In the genomic region with DNA sequence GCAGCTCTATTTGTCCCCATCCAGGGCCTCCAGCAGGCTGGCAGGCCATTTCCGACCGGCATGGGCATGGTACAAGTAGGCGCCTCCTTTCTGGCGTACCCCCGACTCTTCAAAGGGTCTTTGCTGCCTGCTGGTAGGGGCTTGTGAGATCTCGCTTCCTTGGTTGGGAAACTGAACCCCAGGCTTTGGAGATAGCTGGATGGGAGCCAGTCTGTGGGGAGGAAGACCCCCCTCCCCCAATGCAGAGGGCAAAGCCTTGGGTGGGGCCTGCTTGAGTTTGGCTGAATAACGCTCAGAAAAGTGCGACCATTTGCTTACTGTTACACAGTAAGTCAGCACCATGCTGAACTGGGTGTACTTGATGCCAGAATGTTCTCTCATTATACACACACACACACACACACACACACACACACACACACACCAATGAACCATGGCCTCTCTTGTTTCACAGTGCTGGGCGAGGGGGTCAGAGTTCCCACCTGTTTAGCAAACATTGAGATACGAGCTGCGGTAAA, we compare ENCODE assay signal across 8 mouse cellular contexts. TPM values are rescaled to one million over a fixed set of nuclear protein-coding genes. Genes with fewer than 3 reads are reported as not detected.
DNase-seq lines count a peak whose midpoint lies in the region; ATAC-seq and TF ChIP-seq lines count a peak whose summit lies in the region.

No protein-coding gene starts in this region.

- no peaks in the 10 kb centered on the region for H3K9me3 ChIP-seq in heart, postnatal 0 days (replicated peaks; ENCODE audit: control insufficient read depth, low read length)
- no peaks in the 10 kb centered on the region for H3K9me3 ChIP-seq in stomach, embryonic 15.5 days

- H3K27me3 ChIP-seq in cerebellum, adult 2 months (ENCODE audit: control insufficient read depth, insufficient read depth, low read length) = peaks cover 2% of the 10 kb centered on the region; the same call in 1 of the 2 replicates
- H3K27me3 ChIP-seq in heart, postnatal 0 days (ENCODE audit: control insufficient read depth, insufficient read depth, low read length) = peaks cover 29% of the 10 kb centered on the region
- peaks cover 12% of the 10 kb centered on the region for H3K27me3 ChIP-seq in liver, adult 2 months (ENCODE audit: control insufficient read depth, insufficient read depth, low read length)
- no peaks in the 10 kb centered on the region for H3K27me3 ChIP-seq in stomach, embryonic 15.5 days (replicated peaks)

- TF ChIP-seq POLR2A in cerebellum, adult 2 months (IDR thresholded peaks at IDR 0.05; ENCODE audit: borderline replicate concordance, insufficient read depth, low read length) = no peak
- no peak for TF ChIP-seq POLR2A in liver, adult 2 months (IDR thresholded peaks at IDR 0.05; ENCODE audit: extremely low read depth, insufficient read depth, low read length)

- H3K4me3 ChIP-seq in cerebellum, adult 2 months (replicated peaks; ENCODE audit: insufficient read depth, low read depth, low read length) = peak overlapping the region; percentile 26
- H3K4me3 ChIP-seq in heart, postnatal 0 days (ENCODE audit: low read depth, low read length) = peak overlapping the region; percentile 68
- H3K4me3 ChIP-seq in liver, adult 2 months (ENCODE audit: insufficient read depth, low read depth, low read length) = peak overlapping the region; percentile 73
- peak overlapping the region; percentile 81 for H3K4me3 ChIP-seq in stomach, embryonic 15.5 days (replicated peaks)

- H3K4me2 ChIP-seq in heart, postnatal 0 days (ENCODE audit: low read depth, low read length) = peak overlapping the region; percentile 65
- peak overlapping the region; percentile 79 for H3K4me2 ChIP-seq in stomach, embryonic 15.5 days

- ATAC-seq in heart, postnatal 0 days (ENCODE audit: insufficient read depth, low read depth) = no peak
- ATAC-seq in stomach, embryonic 15.5 days (ENCODE audit: insufficient read depth, low FRiP score, low read depth) = no peak

- no peaks in the 10 kb centered on the region for H3K79me2 ChIP-seq in liver, adult 2 months (ENCODE audit: control insufficient read depth, insufficient read depth, low read length)

- WGBS in cerebellum, adult 2 months = 23% methylated on average over 11 of the region's 11 CpGs
- WGBS in heart, postnatal 0 days = 29% methylated on average over 11 of the region's 11 CpGs
- 18% methylated on average over 11 of the region's 11 CpGs for WGBS in liver, adult 2 months
- WGBS in stomach, embryonic 15.5 days = 3% methylated on average over 11 of the region's 11 CpGs

- no peak overlapping the region for H3K27ac ChIP-seq in cerebellum, adult 2 months (ENCODE audit: insufficient read depth, low read length)
- peak overlapping the region; percentile 82 for H3K27ac ChIP-seq in heart, postnatal 0 days (ENCODE audit: low read depth)
- peak overlapping the region; percentile 36 for H3K27ac ChIP-seq in liver, adult 2 months (replicated peaks; ENCODE audit: insufficient read depth, low read depth, low read length)
- H3K27ac ChIP-seq in stomach, embryonic 15.5 days = peak overlapping the region; percentile 97

- H3K9ac ChIP-seq in heart, postnatal 0 days (replicated peaks; ENCODE audit: low read depth, low read length) = peak overlapping the region; percentile 80
- peak overlapping the region; percentile 64 for H3K9ac ChIP-seq in liver, adult 2 months (ENCODE audit: low read depth, low read length)
- H3K9ac ChIP-seq in stomach, embryonic 15.5 days = peak overlapping the region; percentile 85

- DNase-seq in cerebellum, adult 2 months = no peak
- DNase-seq in cerebellum, postnatal 25 days = no peak
- peak; percentile 75 for DNase-seq in ES-CJ7 (ENCODE audit: low read depth, low spot score)
- no peak for DNase-seq in heart, postnatal 0 days (ENCODE audit: low spot score)
- no peak for DNase-seq in liver, adult 2 months (ENCODE audit: extremely low read depth, low read depth, low spot score)
- DNase-seq in layer of hippocampus, postnatal 25 days (ENCODE audit: extremely low spot score in 1 of 2, low spot score in 1 of 2) = no peak
- no peak for DNase-seq in ovary, postnatal 10 days (ENCODE audit: low spot score)

- TF ChIP-seq CTCF in cerebellum, adult 2 months (IDR thresholded peaks at IDR 0.05; ENCODE audit: borderline replicate concordance, insufficient read depth, low read depth, low read length) = no peak
- no peak for TF ChIP-seq CTCF in heart, postnatal 0 days (IDR thresholded peaks at IDR 0.05; ENCODE audit: low read depth)
- no peak for TF ChIP-seq CTCF in liver, adult 2 months (IDR thresholded peaks at IDR 0.05; ENCODE audit: low read depth, low read length)

- H3K36me3 ChIP-seq in heart, postnatal 0 days (replicated peaks; ENCODE audit: control insufficient read depth, insufficient read depth, low read length) = no peaks in the 10 kb centered on the region
- no peaks in the 10 kb centered on the region for H3K36me3 ChIP-seq in liver, adult 2 months (ENCODE audit: control insufficient read depth, insufficient read depth, low read length)
- no peaks in the 10 kb centered on the region for H3K36me3 ChIP-seq in stomach, embryonic 15.5 days

- no peaks in the 10 kb centered on the region for H3K4me1 ChIP-seq in cerebellum, adult 2 months (ENCODE audit: control insufficient read depth, insufficient read depth, low read length)
- H3K4me1 ChIP-seq in heart, postnatal 0 days (ENCODE audit: control insufficient read depth, insufficient read depth) = peaks cover 10% of the 10 kb centered on the region
- H3K4me1 ChIP-seq in liver, adult 2 months (ENCODE audit: control insufficient read depth, insufficient read depth, low read length) = peaks cover 2% of the 10 kb centered on the region; the same call in 1 of the 2 replicates
- H3K4me1 ChIP-seq in stomach, embryonic 15.5 days = peaks cover 25% of the 10 kb centered on the region

- no peak for TF ChIP-seq EP300 in heart, postnatal 0 days (IDR thresholded peaks at IDR 0.05; ENCODE audit: low read depth)

RNA-seq across cellular contexts. Expression of gene Fscn1, which starts 2.4 kb away (rescaled TPM):
- 110 and 115 TPM in 2 replicates for polyA plus RNA-seq in cerebellum, adult 2 months (2012; rRNA removed)
- total RNA-seq in heart, postnatal 0 days (2014; rRNA removed; ENCODE audit: low replicate concordance) = 101 and 104 TPM in 2 replicates
- 77.9 and 78.7 TPM in 2 replicates for polyA plus RNA-seq in heart, postnatal 0 days (2015; fragmentation: Nextera tagmentation; extraction: Ambion mirVana)
- total RNA-seq in liver, adult 2 months (2014; rRNA removed) = 2.0 and 4.2 TPM in 2 replicates
- 3.0 and 4.4 TPM in 2 replicates for polyA plus RNA-seq in liver, adult 2 months (2012; rRNA removed)
- 181 and 185 TPM in 2 replicates for polyA plus RNA-seq in stomach, embryonic 15.5 days (2015; fragmentation: Nextera tagmentation; extraction: Ambion mirVana)
- total RNA-seq in layer of hippocampus, postnatal 25 days (2021) = 100 to 1,000 TPM; 229 to 232 TPM

RNA-seq across cellular contexts. Expression of gene Actb, which starts 55.9 kb away (rescaled TPM):
- polyA plus RNA-seq in cerebellum, adult 2 months (2012; rRNA removed) = 2,136 and 2,149 TPM in 2 replicates
- 2,129 and 2,574 TPM in 2 replicates for total RNA-seq in heart, postnatal 0 days (2014; rRNA removed; ENCODE audit: low replicate concordance)
- polyA plus RNA-seq in heart, postnatal 0 days (2015; fragmentation: Nextera tagmentation; extraction: Ambion mirVana) = 4,473 and 4,544 TPM in 2 replicates
- total RNA-seq in liver, adult 2 months (2014; rRNA removed) = 726 and 988 TPM in 2 replicates
- polyA plus RNA-seq in liver, adult 2 months (2012; rRNA removed) = 1,363 and 1,398 TPM in 2 replicates
- 14,327 and 14,357 TPM in 2 replicates for polyA plus RNA-seq in stomach, embryonic 15.5 days (2015; fragmentation: Nextera tagmentation; extraction: Ambion mirVana)
- total RNA-seq in layer of hippocampus, postnatal 25 days (2021) = 1,000 to 10,000 TPM; 3,553 to 3,743 TPM

Comparison
In these comparisons a context has a peak if more than half of its experiments do, and no peak if none do; other contexts are left out.
1. H3K4me3 ChIP-seq: peak in every context shown above with its lines; median percentile 81 in stomach, embryonic 15.5 days; 73 in liver, adult 2 months; 68 in heart, postnatal 0 days; 26 in cerebellum, adult 2 months.
2. RNA of gene Fscn1, which starts 2.4 kb away (polyA plus RNA-seq): 181 to 185 TPM in stomach, embryonic 15.5 days, 110 to 115 TPM in cerebellum, adult 2 months and 77.9 to 78.7 TPM in heart, postnatal 0 days; 3.0 to 4.4 TPM in liver, adult 2 months; every median in the first group is over 10 times any median in the second.
3. Peak in every context shown above with its lines, with median percentiles within 50 percentile points of each other: H3K9ac ChIP-seq.